Mouse (Mus musculus) hindbrain, embryonic 13.5 days (tissue): ENCODE results near the gene Fam71e1. TPM values are rescaled to one million over a fixed set of nuclear protein-coding genes. Genes with fewer than 3 reads are reported as not detected.
A peak's percentile ranks its signal among the peaks of the same experiment; 100 is the strongest.

Experiments
- ATAC-seq: fragments of 200-750 bp; cut with Nextera tagmentation; 2 replicates; pipeline ENCODE4 v1.8.0; 2017; ENCODE audit warnings: moderate TSS enrichment; ENCODE audit not compliant: low FRiP score
- H3K27ac ChIP-seq: fragments of 300-500 bp; sonication (generic); 2 replicates; pipeline ENCODE4 v1.5.1; 2015; ENCODE audit warnings: inconsistent platforms, mild to moderate bottlenecking, moderate library complexity
- H3K27me3 ChIP-seq: fragments of 300-500 bp; sonication (generic); 2 replicates; pipeline ENCODE4 v1.6.1; 2015; ENCODE audit warnings: mild to moderate bottlenecking, inconsistent platforms
- H3K36me3 ChIP-seq: fragments of 300-500 bp; sonication (generic); 2 replicates; pipeline ENCODE4 v1.6.1; 2015; ENCODE audit warnings: mild to moderate bottlenecking, inconsistent platforms
- H3K4me1 ChIP-seq: fragments of 300-500 bp; sonication (generic); replicated peaks from 2 replicates; pipeline ENCODE4 v1.6.1; 2015; ENCODE audit warnings: inconsistent platforms
- H3K4me2 ChIP-seq: fragments of 300-500 bp; sonication (generic); 2 replicates; pipeline ENCODE4 v1.6.1; 2015; ENCODE audit warnings: inconsistent platforms, mild to moderate bottlenecking, moderate library complexity
- H3K4me3 ChIP-seq: fragments of 300-500 bp; sonication (generic); 2 replicates; pipeline ENCODE4 v1.5.1; 2015; ENCODE audit warnings: mild to moderate bottlenecking, inconsistent platforms
- H3K9ac ChIP-seq: fragments of 300-500 bp; sonication (generic); 2 replicates; pipeline ENCODE4 v1.6.1; 2015; ENCODE audit warnings: mild to moderate bottlenecking, inconsistent platforms
- H3K9me3 ChIP-seq: fragments of 300-500 bp; sonication (generic); 2 replicates; pipeline ENCODE4 v1.6.1; 2016; ENCODE audit warnings: inconsistent platforms
- WGBS: fragments of 180-500 bp; shearing (Covaris S2); methylation state at CpG from one replicate; pipeline ENCODE4 v1.1.7; 2015; 5-methylcytosine and 5-hydroxymethylcytosine counted together
- polyA plus RNA-seq: library from polyadenylated mRNA; unstranded; fragments of >200 nt; fragmentation: Nextera tagmentation; extraction: Ambion mirVana; gene quantifications from 2 replicates; pipeline ENCODE4 v1.2.1, GENCODE M21; 2015

Fam71e1 gene
- polyA plus RNA-seq, 1 experiment from 2014 or later = 32.2 TPM

DNA sequence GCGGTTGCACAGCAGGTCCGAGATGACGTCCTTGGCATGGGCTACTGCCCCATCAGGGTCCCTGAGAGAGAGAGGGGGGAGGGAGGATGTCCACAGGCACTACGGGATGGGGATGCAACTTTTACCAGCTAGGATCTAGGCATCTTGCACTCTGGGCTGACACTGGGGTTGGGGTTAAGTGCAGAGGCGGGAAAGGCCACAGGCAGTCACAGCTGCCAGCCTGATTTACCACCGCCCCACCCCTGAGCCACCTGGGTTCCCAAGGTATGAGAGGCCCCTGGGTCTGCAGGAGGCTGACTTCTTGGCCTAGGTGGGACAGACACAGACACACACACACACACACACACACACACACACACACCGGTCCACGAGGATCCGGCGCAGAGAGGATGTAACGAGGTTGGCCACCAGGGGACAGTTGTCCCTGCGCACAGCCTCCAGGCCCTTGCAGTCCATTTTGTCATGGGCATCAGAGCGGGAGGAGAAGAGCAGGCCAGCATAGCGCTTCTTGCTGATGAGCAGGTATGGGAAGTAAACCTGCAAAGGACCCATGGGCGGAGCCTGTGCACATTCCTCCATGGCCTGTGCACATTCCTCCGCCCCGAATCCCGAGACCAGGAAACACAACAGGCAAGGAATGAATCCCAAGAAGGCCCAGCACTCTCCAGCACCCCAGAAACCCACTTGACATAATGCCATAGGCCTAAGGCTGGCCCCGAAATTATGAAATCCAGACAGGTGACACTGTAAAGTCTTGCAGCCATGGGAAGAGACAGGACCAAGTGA is 38.5 kb downstream of the Fam71e1 start:
- H3K27ac ChIP-seq = no peak overlapping the region
- 91% methylated on average over 19 of the region's 19 CpGs for WGBS
- H3K9ac ChIP-seq = no peak overlapping the region
- no peak for ATAC-seq
- no peaks in the 10 kb centered on the region for H3K9me3 ChIP-seq
- no peak overlapping the region for H3K4me3 ChIP-seq
- peaks cover 65% of the 10 kb centered on the region for H3K36me3 ChIP-seq
- H3K4me1 ChIP-seq = no peaks in the 10 kb centered on the region
- H3K4me2 ChIP-seq = no peak overlapping the region
- H3K27me3 ChIP-seq = peaks cover 5% of the 10 kb centered on the region

DNA sequence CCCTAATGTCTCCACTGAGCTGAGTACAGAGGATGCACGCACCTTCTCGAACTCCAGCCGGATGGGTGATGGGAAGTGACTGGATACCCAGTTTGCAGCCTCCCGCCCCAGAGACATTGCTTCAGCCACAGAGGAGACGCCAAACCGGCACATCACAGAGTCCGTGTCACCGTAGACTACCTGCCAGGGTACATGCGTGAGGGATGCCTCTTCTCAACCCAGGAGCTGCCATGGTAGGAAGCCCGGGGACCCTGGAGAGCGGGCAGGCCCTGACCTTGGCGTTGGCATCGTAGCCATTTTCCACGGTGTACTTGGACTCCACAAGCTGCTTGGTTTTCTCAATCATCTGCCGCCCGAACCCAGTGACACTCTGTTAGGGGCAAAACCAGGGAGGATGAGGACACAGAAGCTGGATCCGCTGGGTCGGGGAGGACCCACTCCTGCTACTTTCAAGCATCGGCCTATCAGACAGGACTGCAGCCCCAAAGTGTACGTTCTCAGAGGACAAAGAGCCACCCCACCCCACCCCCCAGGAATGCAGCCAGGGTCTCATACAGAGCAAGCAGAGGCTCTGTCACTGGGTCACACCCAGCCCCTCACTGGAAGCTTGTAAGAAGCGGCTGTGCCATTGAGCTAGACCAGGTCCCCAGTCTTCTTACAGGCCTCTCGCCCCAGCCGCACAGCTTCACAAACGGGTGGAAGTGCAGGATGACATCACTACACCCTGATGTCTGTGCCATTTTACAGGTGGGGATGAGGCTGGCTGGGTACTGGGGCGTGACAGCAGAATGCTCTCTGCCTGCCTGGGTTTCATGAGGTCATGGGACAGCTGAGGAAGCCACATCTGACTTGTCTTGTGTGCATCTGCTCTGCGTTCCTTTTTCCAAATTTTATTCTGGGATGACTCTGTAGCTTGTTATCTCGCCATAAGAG is 39.5 kb downstream of the Fam71e1 start:
- no peak overlapping the region for H3K4me3 ChIP-seq
- 95% methylated on average over 27 of the region's 27 CpGs for WGBS
- no peaks in the 10 kb centered on the region for H3K27me3 ChIP-seq
- ATAC-seq = no peak
- H3K4me2 ChIP-seq = no peak overlapping the region
- H3K36me3 ChIP-seq = peaks cover 76% of the 10 kb centered on the region
- no peaks in the 10 kb centered on the region for H3K9me3 ChIP-seq
- no peak overlapping the region for H3K27ac ChIP-seq
- H3K9ac ChIP-seq = peak overlapping the region; percentile 9; the same call in 1 of the 2 replicates
- no peaks in the 10 kb centered on the region for H3K4me1 ChIP-seq

DNA sequence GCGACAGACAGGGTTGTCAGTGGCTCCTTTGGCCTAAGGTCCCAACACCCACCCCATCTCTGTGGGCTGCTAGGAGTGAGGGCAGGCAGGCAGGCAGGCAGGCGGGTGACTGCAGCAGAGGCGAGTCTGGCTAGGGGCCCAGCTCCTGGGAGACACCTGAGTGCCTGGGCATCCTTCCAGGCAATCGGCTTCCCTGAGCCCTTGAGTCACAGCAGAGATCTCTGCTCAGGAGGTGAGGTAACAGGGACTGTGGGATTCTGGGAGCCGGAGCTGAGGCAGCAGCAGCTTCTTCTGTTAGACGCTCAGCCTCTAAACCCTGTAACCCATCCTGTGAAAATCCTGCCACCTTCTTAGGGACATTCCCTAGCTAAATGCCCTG is 40.2 kb downstream of the Fam71e1 start:
- Histone ChIP-seq H3K36me3 (peaks cover 81% of the 10 kb centered on the region), H3K4me1 (no peaks in the 10 kb centered on the region), H3K9me3 (no peaks in the 10 kb centered on the region), H3K4me2 (no peak overlapping the region), H3K27me3 (no peaks in the 10 kb centered on the region), H3K9ac (peak overlapping the region; percentile 9; the same call in 1 of the 2 replicates), H3K27ac (no peak overlapping the region), H3K4me3 (no peak overlapping the region)
- WGBS = 92% methylated on average over 6 of the region's 6 CpGs
- no peak for ATAC-seq

DNA sequence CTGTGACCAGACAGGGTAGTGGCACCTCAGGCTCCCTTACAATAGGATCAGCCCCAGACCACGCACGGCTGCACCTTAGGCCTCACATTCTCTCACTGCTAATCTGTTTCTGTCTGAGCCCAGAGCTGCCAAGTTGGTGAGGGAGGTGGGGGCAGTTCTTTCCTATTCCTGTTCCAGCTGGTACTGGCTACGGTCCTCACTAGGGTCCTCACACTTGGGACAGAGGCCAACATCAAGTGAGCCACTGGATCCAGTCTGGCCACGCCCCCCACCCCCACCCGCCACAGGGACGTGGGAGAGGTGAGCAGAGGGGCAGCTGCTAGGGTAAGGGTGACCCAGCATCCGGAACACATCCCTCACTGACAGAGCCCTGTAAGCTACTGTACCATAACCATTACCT is 40.6 kb downstream of the Fam71e1 start:
- Histone ChIP-seq H3K9ac (0 out of 2 replicates have a peak overlapping the region, but pooled peaks have one; percentile 9), H3K36me3 (peaks cover 86% of the 10 kb centered on the region), H3K4me3 (no peak overlapping the region)

DNA sequence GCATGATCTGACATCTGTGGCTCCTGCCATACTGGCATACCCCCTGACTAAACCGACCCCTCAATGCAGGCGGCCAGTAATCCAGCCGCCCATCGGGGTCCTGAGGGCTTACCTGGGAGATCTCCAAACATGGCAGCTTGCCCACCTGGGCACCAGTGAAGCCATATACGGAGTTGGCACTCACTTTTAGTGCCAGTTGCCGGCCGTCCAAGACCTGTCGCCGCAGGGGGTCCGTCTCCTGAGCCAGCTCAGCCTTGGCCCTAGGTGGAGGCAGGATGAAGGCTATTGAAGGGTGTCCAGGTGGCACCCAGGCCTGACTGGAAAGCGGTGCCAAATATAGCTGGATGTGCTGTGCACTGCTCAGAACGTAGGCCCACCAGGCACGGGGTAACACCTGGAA is 41.1 kb downstream of the Fam71e1 start:
- Histone ChIP-seq H3K9me3 (no peaks in the 10 kb centered on the region), H3K27me3 (no peaks in the 10 kb centered on the region), H3K27ac (no peak overlapping the region), H3K9ac (0 out of 2 replicates have a peak overlapping the region, but pooled peaks have one; percentile 1), H3K36me3 (peaks cover 90% of the 10 kb centered on the region), H3K4me1 (no peaks in the 10 kb centered on the region), H3K4me3 (no peak overlapping the region), H3K4me2 (no peak overlapping the region)
- 93% methylated on average over 13 of the region's 13 CpGs for WGBS
- ATAC-seq = no peak

More for the DNA sequence above, 40.6 kb downstream of the Fam71e1 start:
- H3K9me3 ChIP-seq = no peaks in the 10 kb centered on the region
- no peak overlapping the region for H3K4me2 ChIP-seq
- 89% methylated on average over 7 of the region's 7 CpGs for WGBS
- ATAC-seq = no peak
- no peaks in the 10 kb centered on the region for H3K4me1 ChIP-seq
- H3K27me3 ChIP-seq = no peaks in the 10 kb centered on the region
- no peak overlapping the region for H3K27ac ChIP-seq

DNA sequence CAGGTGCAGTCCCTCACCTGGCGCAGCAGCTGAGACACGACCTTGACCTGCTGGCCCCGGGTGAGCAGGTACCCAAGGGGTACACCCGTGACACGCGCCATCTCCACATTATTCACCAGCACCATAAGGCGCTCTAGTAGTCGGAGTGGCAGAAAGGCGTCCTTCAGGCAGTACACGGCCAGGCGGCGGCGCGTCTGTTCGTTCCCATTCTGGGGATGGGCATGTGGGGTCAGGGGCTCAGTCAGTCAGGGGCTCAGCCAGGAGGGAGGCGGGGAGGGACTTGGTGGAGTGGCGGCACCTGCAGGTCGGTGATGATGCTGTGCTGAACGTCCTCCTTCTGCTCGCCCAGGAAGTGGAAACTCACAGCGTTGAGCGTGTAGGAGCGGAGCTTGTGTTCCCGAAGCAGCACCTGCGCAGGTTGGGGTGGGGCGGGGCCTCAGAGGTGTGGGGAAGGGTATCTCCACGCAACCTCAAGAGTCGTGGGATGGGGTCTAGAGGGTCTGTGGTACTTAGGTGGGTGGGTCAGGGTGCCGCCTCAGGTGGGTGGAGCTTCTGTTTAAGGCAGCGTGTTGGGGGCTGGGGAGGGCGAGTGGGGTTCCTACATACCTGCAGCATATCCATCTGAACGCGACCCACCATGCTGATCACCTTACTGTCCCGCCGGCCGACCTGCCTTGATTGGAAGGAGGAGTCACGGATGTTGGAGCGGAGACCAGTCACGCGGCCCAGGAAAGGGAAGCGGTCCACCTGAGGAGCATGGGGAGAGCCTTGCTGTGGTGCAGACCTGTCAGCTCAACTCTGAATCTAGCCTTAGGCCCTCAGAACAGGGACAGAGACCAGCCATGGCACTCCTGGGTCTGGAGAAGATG is 42.6 kb downstream of the Fam71e1 start:
- H3K4me1 ChIP-seq = no peaks in the 10 kb centered on the region
- no peak for ATAC-seq
- H3K4me2 ChIP-seq = no peak overlapping the region
- peaks cover 83% of the 10 kb centered on the region for H3K36me3 ChIP-seq
- no peaks in the 10 kb centered on the region for H3K9me3 ChIP-seq
- H3K9ac ChIP-seq = no peak overlapping the region
- H3K27ac ChIP-seq = no peak overlapping the region
- H3K27me3 ChIP-seq = no peaks in the 10 kb centered on the region
- H3K4me3 ChIP-seq = no peak overlapping the region
- WGBS = 93% methylated on average over 41 of the region's 41 CpGs

DNA sequence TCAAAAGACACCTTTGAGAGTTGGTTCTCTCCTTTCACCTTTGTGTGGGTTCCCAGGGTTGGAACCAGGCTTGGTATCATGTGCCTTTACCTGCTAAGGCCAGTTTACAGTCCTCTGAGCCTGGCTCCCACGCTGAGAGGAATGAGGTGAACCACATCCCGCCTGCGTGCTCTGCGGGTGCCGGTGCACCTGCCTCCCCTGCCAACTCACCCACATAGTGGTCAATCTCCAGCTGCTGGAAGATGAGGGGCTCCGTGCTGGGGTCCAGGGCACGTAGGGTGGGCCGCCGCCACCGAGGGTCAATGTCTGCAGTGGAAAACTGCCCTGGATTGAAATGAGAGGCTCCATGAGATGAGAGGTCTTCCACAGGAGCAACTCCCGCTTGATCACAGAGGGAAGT is 46.2 kb downstream of the Fam71e1 start:
- Histone ChIP-seq H3K27ac (no peak overlapping the region), H3K4me3 (no peak overlapping the region), H3K4me2 (no peak overlapping the region), H3K9me3 (no peaks in the 10 kb centered on the region), H3K27me3 (no peaks in the 10 kb centered on the region), H3K9ac (no peak overlapping the region), H3K4me1 (peaks cover 4% of the 10 kb centered on the region), H3K36me3 (peaks cover 50% of the 10 kb centered on the region)
- 94% methylated on average over 11 of the region's 11 CpGs for WGBS
- no peak for ATAC-seq

DNA sequence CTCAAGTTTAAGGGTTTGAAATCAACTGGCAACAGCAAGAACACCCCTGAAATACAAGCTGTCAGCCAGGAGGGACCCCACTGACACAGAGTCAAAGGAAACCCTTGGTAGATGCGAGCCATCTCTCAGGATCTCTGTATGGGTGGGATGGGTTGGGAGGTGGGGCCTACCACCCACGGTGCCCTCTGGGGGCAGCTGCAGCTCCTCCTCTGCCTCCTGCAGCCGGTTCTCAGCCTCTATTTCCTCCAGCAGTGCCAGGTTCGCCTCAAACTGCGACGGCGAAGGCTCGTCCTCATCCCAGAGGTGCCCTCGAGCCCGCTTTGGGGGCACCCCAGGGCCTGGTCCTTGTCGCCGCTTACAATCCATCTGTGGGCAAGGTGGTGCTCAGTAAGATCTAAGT is 46.7 kb downstream of the Fam71e1 start:
- Histone ChIP-seq H3K36me3 (peaks cover 45% of the 10 kb centered on the region), H3K9me3 (no peaks in the 10 kb centered on the region), H3K4me3 (no peak overlapping the region), H3K4me2 (no peak overlapping the region), H3K27ac (no peak overlapping the region), H3K27me3 (no peaks in the 10 kb centered on the region), H3K9ac (no peak overlapping the region), H3K4me1 (peaks cover 10% of the 10 kb centered on the region)
- WGBS = 80% methylated on average over 12 of the region's 12 CpGs
- ATAC-seq = no peak

DNA sequence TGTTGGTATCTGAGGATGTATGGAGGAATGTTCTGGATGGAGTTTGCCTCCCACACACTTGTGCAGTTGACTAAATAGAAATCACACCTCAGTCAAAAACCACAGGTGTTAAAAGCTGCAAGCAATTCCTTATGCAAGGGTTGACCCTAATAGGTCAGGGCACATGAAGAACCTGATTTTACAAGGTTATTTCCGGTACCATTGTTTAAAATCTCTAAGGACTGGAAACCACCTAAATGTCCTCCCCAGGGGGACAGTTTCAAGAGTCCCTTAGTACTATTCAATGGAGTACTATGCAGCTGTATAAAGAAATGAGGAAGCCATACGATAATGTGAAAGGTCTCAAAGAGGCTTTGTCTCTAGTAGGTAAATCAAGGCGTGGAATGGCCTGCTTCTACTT is 49.9 kb downstream of the Fam71e1 start:
- Histone ChIP-seq H3K4me3 (no peak overlapping the region), H3K4me1 (peaks cover 13% of the 10 kb centered on the region), H3K27me3 (no peaks in the 10 kb centered on the region), H3K9me3 (no peaks in the 10 kb centered on the region), H3K36me3 (peaks cover 32% of the 10 kb centered on the region), H3K9ac (no peak overlapping the region), H3K27ac (no peak overlapping the region), H3K4me2 (no peak overlapping the region)
- ATAC-seq = no peak
- 98% methylated on average over 3 of the region's 3 CpGs for WGBS

DNA sequence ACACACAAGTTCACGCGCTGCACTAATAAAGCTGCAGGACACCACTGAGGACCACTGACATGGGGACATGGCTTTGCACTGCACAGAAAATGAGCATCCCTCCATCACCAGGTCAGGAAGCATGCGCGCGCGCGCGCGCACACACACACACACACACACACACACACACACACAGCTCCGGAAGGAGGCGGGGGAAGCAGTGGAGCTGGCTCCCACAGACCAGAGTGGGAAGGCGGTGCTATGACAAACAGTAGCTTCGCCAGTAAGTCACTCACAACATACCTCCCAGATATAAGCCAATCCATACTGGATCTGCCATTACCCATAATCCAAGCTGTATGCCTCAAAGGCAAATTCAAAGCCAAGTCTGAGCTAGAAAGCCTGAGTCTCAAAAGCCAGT is 50.7 kb downstream of the Fam71e1 start:
- Histone ChIP-seq H3K4me2 (peak overlapping the region; percentile 93; the same call in 1 of the 2 replicates), H3K36me3 (peaks cover 33% of the 10 kb centered on the region), H3K27me3 (no peaks in the 10 kb centered on the region), H3K4me3 (no peak overlapping the region), H3K4me1 (peaks cover 13% of the 10 kb centered on the region), H3K27ac (no peak overlapping the region), H3K9ac (peak overlapping the region; percentile 73), H3K9me3 (no peaks in the 10 kb centered on the region)
- ATAC-seq = no peak
- 99% methylated on average over 13 of the region's 13 CpGs for WGBS

DNA sequence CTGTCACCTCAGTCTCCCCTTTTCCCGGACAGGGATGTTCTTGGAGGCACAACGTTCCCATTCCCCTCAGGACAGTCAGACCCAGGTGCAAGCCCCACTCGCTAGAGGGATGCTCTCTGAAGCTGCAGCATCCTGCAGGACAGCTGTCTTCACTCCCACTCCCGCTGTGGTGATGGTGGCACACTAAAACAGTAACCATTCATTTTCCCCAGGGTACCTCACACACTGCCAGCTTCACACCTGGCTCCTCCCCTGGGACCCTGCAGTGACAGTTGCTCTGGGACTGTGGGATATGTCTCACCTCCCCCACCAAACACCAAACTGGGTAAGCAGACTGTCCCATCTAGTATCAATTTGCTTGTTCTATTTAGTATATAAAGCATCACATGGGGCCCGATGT is 51.3 kb downstream of the Fam71e1 start:
- Histone ChIP-seq H3K27ac (no peak overlapping the region), H3K27me3 (no peaks in the 10 kb centered on the region), H3K4me3 (peak overlapping the region; percentile 58), H3K36me3 (peaks cover 31% of the 10 kb centered on the region), H3K9me3 (no peaks in the 10 kb centered on the region), H3K4me2 (peak overlapping the region; percentile 93), H3K4me1 (peaks cover 18% of the 10 kb centered on the region), H3K9ac (peak overlapping the region; percentile 73)
- 20% methylated on average over 5 of the region's 5 CpGs for WGBS
- no peak for ATAC-seq
